Mouse (Mus musculus) left cerebral cortex, postnatal 10 days (tissue): ENCODE results near the gene Atxn1. TPM values are rescaled to one million over a fixed set of nuclear protein-coding genes. Genes with fewer than 3 reads are reported as not detected.

ENCODE experiments used
- DNase-seq, 2 experiments: peaks; one replicate each; pipeline ENCODE4 v3.0.0; 2021 to 2022; ENCODE audit warnings: low spot score in 2 of 2, mixed read lengths in 1 of 2; ENCODE audit errors: extremely low spot score in 1 of 2
- intact Hi-C: fragments of 180-260 bp; cut with DNase I; formaldehyde crosslinking; loops from one replicate; pipeline ENCODE4 v1.15.1; 2025
- total RNA-seq, 2 experiments: library from RNA; stranded (reverse); gene quantifications; 2 replicates each; pipeline ENCODE4 v1.2.3; 2021

Gene Atxn1
- total RNA-seq, 2 experiments from 2014 or later = 149 to 152 TPM

DNA sequence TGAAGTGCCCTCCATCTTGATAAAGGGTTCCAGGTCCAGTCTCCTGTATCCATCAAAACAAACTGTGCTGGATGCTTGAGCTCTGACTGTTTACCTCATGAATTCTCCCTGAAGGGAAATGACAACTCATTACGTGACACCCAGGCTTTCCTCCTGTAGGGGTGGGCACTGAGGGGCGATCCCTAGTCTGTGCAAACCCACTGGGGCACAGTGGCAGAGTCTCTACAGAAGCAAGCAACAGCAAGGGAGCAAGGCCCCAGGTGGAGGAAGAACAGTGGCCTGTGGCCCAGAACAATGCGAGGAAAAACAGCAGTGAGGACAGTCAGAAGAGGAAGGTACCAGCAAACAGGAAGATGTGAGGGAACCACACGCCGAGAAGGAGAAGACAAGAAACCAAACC lies 53.7 kb downstream of the Atxn1 start:
- DNase-seq = no peak
- intact Hi-C loops = no loop called here

DNA sequence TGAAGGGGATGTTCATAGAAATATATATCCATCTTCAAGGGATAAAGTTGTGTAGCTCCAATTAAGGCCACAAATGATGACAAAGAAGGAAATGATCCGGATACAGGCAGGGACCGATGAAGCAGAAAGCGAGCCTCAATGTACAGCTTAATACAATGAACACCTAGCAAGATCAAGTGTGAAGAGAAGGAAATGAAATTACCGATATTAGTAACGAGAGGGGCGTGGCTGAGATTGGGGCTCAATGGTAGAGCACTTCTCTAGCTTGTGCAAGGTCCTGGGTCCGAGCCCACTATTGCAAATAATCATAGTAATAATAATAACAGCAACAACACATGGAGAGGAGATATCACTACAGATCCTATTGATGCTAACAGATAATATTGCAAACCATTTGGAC lies 54.5 kb downstream of the Atxn1 start:
- DNase-seq = no peak
- intact Hi-C loops = no loop called here

DNA sequence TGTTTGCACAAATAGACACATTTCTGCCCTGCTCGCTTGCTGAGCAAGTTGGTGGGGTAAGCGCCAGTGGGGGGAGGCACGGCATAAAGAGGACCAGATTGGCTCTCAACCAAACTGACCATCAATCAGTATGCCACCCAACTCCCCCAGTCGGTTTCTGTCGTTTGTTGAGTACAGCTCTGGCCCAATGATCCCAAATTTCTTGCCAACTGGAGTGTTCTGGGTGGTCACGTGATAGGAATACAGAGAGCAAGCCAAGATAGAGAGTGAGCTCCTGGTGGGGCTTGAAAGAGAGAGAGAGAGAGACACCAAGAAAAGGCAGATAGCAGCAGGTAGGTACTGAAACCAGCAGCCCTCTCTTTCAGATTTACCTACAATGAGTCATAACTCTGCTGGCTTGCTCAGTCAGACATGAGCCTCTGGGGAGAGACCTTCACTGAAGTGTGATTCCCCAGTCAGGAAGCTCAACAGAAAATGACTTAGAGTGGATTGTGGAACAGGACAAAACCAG lies 57.6 kb downstream of the Atxn1 start:
- peak in 1 of 2 experiments; percentile 48 for DNase-seq
- intact Hi-C loops = no loop called here

DNA sequence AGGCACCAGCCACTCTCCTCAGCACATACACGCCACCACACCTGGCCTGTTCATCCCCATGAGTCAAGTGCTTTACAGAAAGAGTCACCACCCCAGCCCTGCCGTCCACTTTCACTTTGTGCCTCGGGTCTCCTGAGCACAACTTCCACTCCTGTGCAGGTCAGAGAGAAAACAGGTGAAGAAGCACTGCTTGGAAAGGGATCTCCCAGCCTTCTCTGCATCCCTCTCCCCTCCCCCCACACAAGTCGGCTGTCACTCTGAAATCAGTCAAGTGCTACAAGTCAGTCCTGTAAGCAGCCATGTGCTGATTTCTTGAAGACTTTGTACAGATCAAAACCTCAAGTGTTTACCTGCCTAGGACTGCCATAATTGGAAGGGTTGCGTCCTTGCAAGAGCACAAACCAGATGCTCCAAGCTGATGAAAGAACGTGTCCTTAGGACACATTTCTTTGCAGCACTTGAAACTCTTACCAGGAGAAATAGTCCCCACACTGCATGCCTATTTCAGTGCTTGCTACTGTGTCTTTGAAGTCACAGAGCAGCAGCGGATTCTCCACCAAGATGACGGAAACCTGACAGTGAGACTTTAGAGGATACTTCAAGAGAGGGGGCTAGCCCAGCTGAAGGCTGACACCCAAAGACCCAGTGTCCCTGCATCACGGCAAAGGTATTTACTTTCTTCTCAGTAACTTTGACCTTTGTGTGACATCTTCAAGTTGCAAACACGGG lies 58.2 kb downstream of the Atxn1 start:
- no peak for DNase-seq
- intact Hi-C loops = no loop called here

DNA sequence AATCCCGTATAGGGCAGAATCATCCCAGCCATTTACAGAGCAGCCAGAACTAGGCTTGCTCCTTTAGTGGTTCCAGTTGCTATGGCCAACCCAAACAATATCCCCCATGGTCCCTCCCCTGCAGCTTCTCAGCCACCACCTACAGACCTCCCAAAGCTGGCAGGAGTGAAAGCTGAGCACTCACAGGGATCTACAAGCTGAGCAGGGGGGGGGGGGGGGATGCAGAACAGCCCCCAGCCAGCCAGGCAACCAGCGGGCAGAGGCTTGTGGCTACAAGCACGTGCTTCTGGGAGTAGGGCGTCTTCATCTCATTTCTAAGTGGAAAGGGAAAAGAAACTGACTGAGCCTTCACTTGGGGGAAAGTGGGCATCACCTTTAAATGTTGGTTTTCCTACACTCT lies 59.9 kb downstream of the Atxn1 start:
- DNase-seq = no peak
- intact Hi-C loops = no loop called here

DNA sequence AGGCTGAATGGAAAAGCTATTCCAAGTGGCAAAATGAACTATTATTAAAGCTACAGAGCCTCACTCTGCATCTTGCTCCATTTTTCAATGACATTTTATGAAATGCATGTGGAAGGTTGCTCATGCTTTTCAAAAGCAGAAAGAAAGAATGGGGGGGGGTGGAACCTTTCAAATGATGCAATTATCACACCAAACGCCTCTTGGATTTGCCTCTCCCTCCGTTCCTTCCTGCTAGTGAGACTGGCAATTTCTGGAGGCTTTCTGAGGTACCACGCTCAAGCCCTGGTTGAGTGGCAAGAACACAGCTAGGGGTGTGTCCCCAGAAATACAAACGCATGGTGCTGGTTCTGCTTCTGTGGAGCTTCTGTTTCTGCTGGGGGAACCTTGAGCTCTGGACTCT lies 60.4 kb downstream of the Atxn1 start:
- intact Hi-C loops = no loop called here

DNA sequence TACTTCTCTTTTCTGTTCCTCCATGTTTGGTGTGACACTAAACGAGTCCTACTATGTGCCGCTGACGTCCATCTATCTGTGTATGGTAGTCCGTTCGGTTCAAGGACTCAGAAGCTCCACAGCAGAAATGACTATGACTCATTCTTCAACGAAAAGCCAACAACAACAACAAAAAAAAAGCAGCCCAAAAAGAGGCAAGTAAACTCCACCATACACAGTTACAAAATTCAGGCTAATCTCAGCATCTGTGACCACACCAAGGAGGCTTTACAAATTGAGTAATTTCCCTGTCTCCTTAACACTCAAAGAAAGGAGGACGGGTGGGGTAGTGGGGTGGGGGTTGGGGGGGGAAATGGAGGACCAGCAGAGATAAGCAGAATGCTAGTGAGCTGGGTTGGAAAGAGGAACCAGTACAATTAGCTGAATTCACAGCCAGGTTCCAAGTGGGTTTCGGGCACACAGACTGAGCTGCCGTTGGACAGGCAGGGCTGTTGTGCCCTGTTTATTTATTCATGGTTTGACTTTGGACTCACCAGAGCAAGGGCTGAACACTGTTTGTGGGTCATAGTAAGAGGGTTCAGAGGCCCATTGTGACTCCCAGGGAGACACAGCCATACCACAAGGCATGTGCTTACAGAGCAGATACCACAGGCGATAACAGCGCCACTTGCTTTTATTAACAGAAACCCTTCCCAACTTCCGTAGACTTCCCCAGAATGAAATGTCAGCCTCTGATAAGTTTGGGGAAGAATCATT lies 61.1 kb downstream of the Atxn1 start:
- DNase-seq = no peak
- intact Hi-C loops = no loop called here

More for the DNA sequence above, 60.4 kb downstream of the Atxn1 start:
- no peak for DNase-seq

DNA sequence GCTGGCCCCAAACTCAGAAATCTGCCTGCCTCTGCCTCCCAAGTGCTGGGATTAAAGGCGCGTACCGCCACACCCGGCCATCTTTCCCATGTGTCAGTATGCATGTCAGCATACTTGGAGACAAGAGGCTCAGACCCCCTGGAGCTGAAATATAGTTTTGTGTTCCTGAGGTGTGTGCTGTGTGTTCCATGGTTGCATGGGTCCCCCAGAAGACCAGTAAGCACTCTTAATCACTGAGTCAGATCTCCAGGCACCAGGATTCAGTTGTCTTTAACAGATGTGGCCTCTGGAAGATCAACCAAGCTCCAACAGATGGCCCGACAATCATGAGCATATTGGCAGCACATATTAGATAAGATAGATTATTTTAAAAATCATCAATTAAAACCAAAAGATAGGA lies 62.4 kb downstream of the Atxn1 start:
- intact Hi-C loops = no loop called here
- no peak for DNase-seq

DNA sequence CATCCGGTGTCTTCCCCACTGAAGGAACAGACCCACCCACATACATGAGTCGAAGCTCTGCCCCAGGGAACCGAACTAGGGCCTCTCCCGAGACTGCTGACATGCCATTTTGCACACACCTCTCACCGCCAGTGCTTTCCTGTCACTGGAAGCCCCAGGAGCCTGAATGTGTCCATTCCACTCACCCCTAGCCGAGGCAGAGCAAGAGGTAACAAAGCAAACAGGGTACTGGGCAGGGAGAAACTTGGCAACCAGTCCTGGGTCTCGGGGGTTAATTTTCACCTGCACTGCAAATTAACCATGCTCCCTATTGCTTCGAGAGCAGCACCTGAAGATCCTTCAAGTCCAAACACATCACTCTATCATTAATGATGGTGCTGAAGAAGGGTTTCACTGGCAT lies 64.0 kb downstream of the Atxn1 start:
- DNase-seq = no peak
- intact Hi-C loops = no loop called here

DNA sequence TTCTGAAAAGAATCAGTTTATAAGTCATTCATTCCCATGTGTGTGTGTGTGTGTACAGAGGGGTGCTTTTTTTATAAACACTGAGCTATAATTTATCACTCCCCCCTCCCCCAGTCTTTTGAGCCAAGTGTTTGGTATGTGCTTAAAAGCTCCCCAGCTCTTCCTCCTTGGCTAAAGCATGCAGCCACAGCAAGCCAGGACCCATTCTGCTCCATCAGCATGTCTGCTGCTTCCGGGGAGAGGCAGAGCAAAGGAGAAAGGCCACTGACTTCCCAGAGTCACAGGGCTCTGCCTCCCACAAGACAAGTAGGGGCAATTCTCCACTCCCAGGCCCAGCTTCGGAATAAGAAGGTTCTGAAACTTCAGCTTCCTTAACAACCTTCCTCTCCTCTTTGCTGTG lies 67.2 kb downstream of the Atxn1 start:
- intact Hi-C loops = no loop called here
- no peak for DNase-seq

DNA sequence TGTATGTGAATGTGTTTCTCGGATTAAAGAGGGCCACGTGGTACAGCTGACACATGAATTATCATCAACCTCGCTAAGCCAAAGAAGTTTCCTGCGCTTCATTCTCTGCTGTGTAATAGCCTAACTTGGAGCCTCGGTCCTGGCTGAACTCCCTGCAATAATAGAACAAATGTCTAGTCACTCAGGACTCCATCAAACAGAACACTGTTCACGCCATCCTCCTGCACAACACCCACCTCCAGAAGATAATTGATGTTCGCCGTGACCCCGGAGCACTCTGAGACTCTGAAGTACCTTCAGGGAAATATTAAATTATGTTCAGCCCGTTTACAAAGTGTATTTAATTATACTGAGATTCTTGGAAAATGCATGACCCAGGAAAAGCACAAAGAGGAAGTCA lies 70.0 kb downstream of the Atxn1 start:
- no peak for DNase-seq
- intact Hi-C loops = no loop called here

DNA sequence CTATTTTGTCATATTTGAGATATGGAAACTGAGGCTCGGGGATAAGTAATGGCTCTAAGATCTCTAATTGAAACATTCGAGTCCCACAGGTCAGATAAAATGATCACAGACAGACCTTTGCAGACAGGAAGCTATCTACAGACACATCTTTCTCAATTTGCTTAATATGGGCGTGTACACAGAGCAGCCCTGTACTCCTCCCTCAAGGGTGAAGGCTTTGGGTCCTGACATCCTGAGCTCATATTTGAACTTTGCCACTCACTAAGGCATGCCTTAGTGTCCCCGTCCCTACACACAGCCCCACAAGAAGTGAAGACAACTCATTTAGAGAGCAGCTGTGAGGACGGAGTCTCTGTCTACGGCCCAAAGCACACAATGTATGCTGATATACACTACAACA lies 70.6 kb downstream of the Atxn1 start:
- no peak for DNase-seq
- intact Hi-C loops = no loop called here

DNA sequence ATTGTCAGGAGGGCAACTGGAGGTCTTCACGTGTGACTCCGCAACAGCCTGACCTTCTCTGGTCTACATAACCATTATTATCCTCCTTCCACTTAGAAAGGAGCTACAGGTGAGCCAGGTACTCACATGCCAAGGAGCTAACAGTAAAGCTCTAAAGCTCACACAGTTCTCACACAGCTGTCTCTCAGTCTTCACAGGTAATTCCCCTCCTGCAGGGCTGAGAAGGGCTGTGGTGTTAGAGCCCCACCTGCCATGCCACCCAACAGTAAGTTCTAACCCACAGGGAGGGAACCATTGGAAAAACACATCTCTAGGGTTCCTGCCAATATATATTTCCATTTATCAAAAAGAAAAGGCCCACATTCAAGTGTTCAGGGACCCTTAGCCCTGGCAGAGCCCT lies 73.7 kb downstream of the Atxn1 start:
- intact Hi-C loops = no loop called here
- DNase-seq = no peak

DNA sequence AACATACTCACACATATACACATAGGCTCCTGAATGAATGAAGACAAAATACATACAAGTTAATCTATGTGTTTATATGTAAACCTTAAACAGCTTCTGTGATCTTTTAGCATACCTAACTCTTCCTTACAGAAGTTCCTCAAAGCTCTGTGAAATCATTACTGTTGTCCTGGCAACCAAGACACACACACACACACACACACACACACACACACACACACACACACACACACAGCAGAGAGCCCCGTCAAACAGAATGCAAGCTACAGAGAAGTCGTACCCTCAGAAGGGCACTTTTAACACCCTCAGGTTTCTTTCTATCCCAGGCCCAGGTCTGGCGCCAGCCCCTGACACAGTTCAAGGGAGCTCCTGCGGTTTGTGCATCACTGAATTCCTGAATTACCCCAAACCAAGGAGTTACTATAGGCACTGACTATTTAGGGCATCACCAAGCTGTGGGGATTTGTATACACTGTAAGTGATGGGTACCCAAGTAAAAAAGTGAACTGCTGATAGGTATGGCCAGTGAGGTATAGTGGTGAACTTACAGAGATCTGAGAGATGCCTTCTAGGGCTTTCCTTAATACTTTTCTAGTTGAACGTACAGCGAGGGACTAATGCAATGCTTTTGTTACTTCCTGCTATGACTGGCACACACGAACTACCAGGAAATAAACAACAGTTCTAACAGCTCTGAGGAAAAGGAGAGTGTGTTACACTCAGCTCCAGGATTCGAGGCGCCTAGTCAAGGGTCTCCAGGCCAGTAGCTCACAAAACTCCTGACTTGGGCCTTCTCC lies 75.7 kb downstream of the Atxn1 start:
- DNase-seq = no peak
- intact Hi-C loops = no loop called here

DNA sequence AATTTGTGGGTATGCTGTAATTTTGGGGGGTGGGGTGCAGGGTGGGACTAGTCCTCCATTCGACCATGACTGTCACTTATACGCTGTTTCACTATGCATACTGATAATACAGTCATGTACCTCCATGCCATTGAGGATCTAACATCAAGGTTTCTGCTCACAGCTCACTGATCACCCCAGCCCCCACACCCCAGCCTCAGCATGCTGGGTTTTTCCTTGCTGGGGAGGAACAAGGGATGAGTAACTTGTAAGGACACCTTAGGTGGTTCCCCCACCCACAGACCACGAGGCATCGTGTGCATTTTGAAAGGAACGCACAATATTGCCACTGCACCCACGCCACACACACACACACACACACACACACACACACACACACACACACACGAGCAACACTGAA lies 79.9 kb downstream of the Atxn1 start:
- intact Hi-C loops = no loop called here
- no peak for DNase-seq

DNA sequence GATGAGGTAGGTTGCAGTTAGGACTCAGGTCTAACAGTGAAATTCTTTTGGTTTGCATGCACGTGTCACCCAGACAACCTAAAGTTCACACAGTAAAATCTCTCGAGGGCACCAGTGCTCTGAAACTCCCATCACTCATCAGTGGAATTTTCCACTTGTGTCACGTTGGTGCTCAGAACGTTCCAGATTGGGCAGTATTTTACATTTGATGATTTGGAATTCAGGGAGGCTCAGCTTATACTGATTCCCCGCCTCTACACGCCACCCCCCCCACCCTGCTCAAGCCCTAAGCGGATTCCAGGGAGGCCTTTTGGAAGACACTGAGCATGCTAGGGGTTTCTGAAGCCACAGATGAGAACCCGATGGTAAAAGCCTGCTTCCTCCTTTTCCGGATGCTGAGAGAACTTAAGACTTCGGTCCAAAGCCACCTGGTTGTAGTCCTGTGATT lies 81.0 kb downstream of the Atxn1 start:
- intact Hi-C loops = no loop called here
- DNase-seq = no peak

DNA sequence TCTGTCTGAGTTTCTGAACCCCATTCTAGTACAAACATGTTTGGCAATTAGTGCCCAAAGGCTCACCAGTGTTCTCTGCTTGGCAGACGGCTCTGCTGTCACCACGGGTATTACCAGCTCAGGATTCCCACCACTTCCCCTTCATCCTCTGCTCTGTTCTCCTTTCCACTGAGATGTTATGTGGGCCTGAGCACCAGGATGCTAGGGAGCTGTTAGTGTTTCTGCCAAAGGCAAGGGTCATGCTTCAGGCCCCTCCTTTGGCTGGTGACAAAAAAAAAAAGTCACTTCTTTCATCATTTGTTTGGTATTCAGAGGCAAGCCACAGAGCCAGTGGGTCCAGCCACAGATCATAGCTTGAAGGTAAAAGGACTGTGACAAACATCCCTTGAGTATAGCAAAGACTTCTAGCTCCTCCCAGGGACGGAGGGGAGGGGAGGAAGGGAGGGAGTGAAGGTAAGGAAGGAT lies 81.8 kb downstream of the Atxn1 start:
- intact Hi-C loops = no loop called here

DNA sequence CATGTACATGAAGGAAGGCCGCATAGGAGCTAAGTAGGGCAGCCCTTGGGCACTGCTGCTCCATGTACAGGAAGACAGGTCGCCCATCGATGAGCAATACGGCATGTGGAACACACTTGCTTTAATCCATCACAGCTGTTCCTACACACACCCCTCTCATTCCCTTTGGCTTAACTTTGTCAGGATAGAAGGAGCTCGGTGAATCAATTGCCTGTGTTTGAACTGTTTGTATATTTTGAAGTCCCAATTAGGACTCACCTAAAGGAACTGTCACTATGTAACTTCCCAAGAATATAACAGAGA lies 84.3 kb downstream of the Atxn1 start:
- DNase-seq = no peak
- intact Hi-C loops = no loop called here

More for the DNA sequence above, 81.8 kb downstream of the Atxn1 start:
- DNase-seq = no peak

DNA sequence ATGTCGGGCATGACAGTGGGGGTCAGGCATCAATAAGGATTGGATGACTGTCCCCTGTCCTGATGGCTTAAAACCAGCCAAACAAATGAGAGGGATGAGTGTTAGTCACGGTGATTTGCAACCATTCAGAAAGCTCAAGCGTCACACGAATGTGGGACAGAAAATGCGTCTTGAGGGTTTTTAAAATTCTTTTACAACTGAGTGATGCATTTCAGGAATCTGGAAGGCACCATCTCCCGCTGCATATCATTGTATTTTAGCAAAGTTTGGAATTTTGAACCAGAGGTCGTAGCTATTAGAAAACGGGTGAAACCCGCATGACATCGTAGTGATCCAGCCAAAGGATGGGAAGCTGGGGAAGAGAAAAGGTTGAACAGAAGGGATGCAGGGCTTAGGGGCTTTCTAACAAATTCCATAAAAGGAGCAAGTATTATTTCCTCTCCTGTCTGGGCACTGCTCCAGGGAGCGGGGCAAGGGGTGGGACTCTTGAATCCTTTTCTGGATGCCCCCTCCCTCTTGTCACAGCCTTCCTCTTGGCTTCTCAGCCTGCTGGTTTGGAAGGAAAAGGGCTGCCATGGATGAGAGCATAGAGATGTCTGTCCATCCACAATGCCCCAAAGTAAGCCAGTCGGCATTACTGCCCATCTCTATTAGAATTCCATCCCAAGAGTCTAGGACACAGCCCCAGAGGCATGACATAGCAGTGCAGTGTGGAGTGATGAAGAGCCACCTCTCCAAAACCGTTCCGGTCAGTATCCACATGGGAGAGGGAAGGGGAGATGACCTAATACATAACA lies 84.9 kb downstream of the Atxn1 start:
- DNase-seq = peak in 1 of 2 experiments; percentile 38
- intact Hi-C loops = no loop called here
